17 mouse cellular contexts compared by ENCODE assay signal in the genomic region with DNA sequence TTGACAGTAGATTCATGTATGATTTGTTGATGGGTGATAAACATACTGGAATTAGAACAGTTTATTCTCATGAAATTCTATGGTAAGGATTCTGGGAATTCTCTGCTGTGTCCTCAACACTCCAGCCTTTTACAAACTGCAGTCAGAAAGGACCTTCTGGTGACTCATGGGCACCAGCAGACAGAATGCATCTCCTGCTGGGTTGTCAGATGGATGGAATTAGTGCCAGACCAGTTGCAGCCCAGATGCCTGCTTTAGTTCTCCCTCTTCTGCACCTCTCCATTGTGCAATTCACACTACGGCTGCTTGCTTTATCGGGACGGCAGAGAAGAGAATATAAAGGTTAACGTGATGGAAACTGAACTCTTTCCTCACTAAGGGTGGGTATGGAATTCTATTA.
DNase-seq lines count a peak whose midpoint lies in the region; ATAC-seq and TF ChIP-seq lines count a peak whose summit lies in the region.
"Had no signal": no experiment of that assay in that cellular context is flagged by ENCODE, and none has a peak within 500 bp of the region (broad histone marks: within the 10 kb centered on the region; RNA-seq: fewer than 3 reads in every experiment).

No protein-coding gene starts in this region.

- no peak overlapping the region for H3K4me2 ChIP-seq in forebrain, embryonic 14.5 days (ENCODE audit: low read length)
- H3K4me2 ChIP-seq: heart, embryonic 12.5 days; liver, embryonic 12.5 days; lung, embryonic 15.5 days had no signal

- H3K4me3 ChIP-seq in forebrain, embryonic 14.5 days (ENCODE audit: low read depth, low read length), result no peak overlapping the region
- H3K4me3 ChIP-seq in left cerebral cortex, adult 2 months, result no peak overlapping the region
- H3K4me3 ChIP-seq: heart, embryonic 12.5 days; liver, embryonic 12.5 days; lung, embryonic 15.5 days; megakaryocyte, embryonic 14.5 days had no signal

- no peak for TF ChIP-seq POLR2A in brain, embryonic 14.5 days (IDR thresholded peaks at IDR 0.05; ENCODE audit: borderline replicate concordance, extremely low read depth, insufficient read depth, insufficient read length, poor library complexity, severe bottlenecking)

- H3K27me3 ChIP-seq in forebrain, embryonic 14.5 days (replicated peaks; ENCODE audit: control insufficient read depth, insufficient read depth, low read length), result no peaks in the 10 kb centered on the region
- H3K27me3 ChIP-seq: heart, embryonic 12.5 days; liver, embryonic 12.5 days; lung, embryonic 15.5 days; megakaryocyte, embryonic 14.5 days had no signal

- peak; percentile 34; the same call in 1 of the 2 replicates for ATAC-seq in frontal cortex, adult (ENCODE audit: low TSS enrichment)
- ATAC-seq in forebrain, embryonic 14.5 days, result peak; percentile 40; the same call in 1 of the 2 replicates
- ATAC-seq: intestine, postnatal 0 days; liver, embryonic 12.5 days had no signal

- WGBS in forebrain, embryonic 14.5 days, result 8% methylated on average over 4 of the region's 4 CpGs

- no peaks in the 10 kb centered on the region for H3K9me3 ChIP-seq in forebrain, embryonic 14.5 days (replicated peaks; ENCODE audit: control insufficient read depth, low read length)
- H3K9me3 ChIP-seq: liver, embryonic 12.5 days; lung, embryonic 15.5 days had no signal

- intact Hi-C loops in left cerebral cortex, adult 2 months (cut with DNase I), result no loop called here

- no peaks in the 10 kb centered on the region for H3K36me3 ChIP-seq in forebrain, embryonic 14.5 days (ENCODE audit: control insufficient read depth, insufficient read depth, low read length)
- H3K36me3 ChIP-seq: heart, embryonic 12.5 days; liver, embryonic 12.5 days; lung, embryonic 15.5 days had no signal

- DNase-seq in frontal cortex, postnatal 36 days (ENCODE audit: low spot score in 2 of 2), result no peak
- DNase-seq in brain, embryonic 14.5 days (ENCODE audit: low read depth), result peak; percentile 57
- peak; percentile 45 for DNase-seq in cerebellum, adult 9-11 months
- DNase-seq in forebrain, embryonic 14.5 days (ENCODE audit: low spot score), result peak; percentile 19
- no peak for DNase-seq in MN1 (ENCODE audit: low spot score)
- DNase-seq in kidney, adult 11 months, result no peak
- no peak for DNase-seq in left cerebral cortex, adult 2 months (ENCODE audit: extremely low spot score in 1 of 2, low spot score in 2 of 2)
- DNase-seq: gastrocnemius, postnatal 36 days; kidney, postnatal 36 days; right cerebral cortex, adult 18-20 months; thymus, postnatal 36 days had no signal

- H3K27ac ChIP-seq in forebrain, embryonic 14.5 days (ENCODE audit: low read depth, low read length), result no peak overlapping the region
- no peak overlapping the region for H3K27ac ChIP-seq in left cerebral cortex, adult 2 months
- H3K27ac ChIP-seq: liver, embryonic 12.5 days; lung, embryonic 15.5 days had no signal

- H3K9ac ChIP-seq in forebrain, embryonic 14.5 days (ENCODE audit: low read length), result no peak overlapping the region
- H3K9ac ChIP-seq: heart, embryonic 12.5 days; liver, embryonic 12.5 days; lung, embryonic 15.5 days had no signal

- H3K4me1 ChIP-seq in forebrain, embryonic 14.5 days (ENCODE audit: control insufficient read depth, insufficient read depth, low read length), result no peaks in the 10 kb centered on the region
- H3K4me1 ChIP-seq: heart, embryonic 12.5 days; liver, embryonic 12.5 days; lung, embryonic 15.5 days; megakaryocyte, embryonic 14.5 days had no signal

- no peak for TF ChIP-seq CTCF in brain, embryonic 14.5 days (IDR thresholded peaks at IDR 0.05; ENCODE audit: borderline replicate concordance, extremely low read depth, insufficient read depth, insufficient read length)
- no peak for TF ChIP-seq CTCF in left cerebral cortex, adult 2 months (IDR thresholded peaks at IDR 0.05)

Comparison
In these comparisons a context has a peak if more than half of its experiments do, and no peak if none do; other contexts are left out.
1. DNase-seq: peak in brain, embryonic 14.5 days (single experiment), cerebellum, adult 9-11 months (single experiment) and forebrain, embryonic 14.5 days (single experiment); none in frontal cortex, postnatal 36 days (0 of 2), MN1 (single experiment), kidney, adult 11 months (single experiment) and left cerebral cortex, adult 2 months (0 of 2).